Mouse (Mus musculus) retina, postnatal 7 days (tissue): ENCODE data around the gene Tspan31.
"Not testable (repeated sequence)": the region's sequence is repeated elsewhere in the genome, so short reads cannot be mapped to it uniquely, and the experiment has no call there.

Source experiments
- DNase-seq: peaks from one replicate; pipeline ENCODE4 v3.0.0-alpha.2; 2012; ENCODE audit warnings: low read depth, low spot score

The Tspan31 gene

GRCm38 (mm10) chr10:127083915-127084306 is 13.8 kb upstream of the Tspan31 start:
- DNase-seq: no peak

DNA sequence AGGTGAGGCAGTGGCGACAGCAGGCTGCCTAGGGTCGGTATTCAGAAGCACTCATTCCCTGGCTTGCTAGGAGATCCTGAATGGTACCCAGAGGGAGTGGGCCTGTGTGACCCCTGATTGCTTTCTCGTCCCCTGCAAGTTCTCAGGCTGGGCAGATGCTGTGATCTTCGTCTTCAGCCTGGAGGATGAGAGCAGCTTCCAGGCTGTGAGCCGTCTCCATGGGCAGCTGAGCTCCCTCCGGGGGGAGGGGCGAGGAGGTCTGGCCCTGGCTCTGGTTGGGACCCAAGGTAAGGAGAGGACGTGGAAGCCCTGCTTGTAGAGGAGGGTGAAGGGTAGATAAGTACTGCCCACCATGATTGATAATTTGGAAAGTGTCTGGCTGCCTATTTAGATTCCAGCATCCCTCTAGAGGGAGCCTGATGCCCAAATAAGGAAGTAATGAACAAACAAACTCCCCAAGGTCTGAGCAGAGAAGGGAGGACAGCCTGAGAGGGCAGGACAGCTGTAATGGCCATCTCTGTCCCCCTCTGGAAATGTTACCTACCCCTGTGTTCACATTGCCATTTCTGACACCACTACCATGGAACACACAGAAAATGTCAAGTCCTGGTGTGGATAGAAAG is 13.3 kb upstream of the Tspan31 start:
- DNase-seq: no peak

DNA sequence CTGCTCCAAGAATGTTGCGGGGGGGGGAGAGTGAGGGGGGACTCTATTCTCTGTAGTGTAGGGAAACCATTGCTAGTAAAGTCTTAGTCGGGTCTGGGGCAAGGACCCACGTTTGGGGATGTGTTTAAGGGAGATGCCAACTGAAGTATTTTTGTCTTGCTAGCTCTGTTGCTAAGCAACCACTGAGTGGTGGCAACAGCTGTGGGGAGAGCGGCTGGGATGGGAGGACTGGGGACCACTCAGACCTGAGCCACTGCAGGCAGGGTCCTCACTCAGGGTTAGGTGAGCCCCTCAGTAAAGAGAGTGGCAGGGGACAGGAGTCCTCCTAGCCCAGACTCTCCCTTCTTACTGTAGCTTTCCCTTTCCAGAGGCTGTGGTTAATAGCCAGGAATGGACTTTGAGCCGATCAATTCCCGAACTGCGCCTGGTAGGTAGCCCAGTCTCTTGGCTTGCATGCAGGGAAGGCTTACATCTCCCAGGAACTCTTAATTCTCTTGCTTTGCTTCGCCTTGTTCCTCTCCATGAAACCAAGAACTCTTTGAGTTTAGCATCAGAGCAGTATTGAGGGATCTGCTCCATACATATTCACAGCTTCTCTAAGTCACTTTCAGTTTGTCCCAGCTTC is 12.0 kb upstream of the Tspan31 start:
- no peak for DNase-seq

GRCm38 (mm10) chr10:127080901-127081780 is 11.1 kb upstream of the Tspan31 start:
- DNase-seq: no peak

DNA sequence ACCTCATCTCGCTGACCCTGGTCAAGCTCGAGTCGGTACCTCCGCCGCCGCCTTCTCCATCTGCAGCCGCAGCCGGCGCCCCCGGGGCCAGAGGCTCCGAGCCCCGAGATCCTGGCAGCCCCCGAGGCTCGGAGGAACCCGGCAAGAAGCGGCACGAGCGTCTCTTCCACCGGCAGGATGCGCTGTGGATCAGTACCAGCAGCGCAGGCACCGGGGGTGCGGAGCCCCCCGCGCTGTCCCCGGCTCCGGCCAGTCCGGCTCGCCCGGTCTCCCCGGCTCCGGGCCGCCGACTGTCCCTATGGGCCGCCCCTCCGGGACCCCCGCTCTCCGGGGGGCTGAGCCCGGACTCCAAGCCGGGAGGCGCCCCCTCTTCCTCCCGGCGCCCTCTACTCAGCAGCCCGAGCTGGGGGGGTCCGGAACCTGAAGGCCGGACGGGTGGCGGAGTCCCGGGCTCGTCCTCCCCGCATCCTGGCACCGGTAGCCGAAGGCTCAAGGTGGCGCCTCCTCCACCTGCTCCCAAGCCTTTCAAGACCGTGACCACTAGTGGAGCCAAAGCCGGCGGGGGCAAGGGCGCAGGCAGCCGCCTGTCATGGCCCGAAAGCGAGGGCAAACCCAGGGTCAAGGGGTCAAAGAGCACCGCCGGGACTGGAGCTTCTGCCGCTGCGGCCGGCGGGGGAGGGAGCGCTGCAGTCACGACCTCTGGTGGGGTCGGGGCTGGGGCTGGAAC is 9.8 kb upstream of the Tspan31 start:
- no peak for DNase-seq

DNA sequence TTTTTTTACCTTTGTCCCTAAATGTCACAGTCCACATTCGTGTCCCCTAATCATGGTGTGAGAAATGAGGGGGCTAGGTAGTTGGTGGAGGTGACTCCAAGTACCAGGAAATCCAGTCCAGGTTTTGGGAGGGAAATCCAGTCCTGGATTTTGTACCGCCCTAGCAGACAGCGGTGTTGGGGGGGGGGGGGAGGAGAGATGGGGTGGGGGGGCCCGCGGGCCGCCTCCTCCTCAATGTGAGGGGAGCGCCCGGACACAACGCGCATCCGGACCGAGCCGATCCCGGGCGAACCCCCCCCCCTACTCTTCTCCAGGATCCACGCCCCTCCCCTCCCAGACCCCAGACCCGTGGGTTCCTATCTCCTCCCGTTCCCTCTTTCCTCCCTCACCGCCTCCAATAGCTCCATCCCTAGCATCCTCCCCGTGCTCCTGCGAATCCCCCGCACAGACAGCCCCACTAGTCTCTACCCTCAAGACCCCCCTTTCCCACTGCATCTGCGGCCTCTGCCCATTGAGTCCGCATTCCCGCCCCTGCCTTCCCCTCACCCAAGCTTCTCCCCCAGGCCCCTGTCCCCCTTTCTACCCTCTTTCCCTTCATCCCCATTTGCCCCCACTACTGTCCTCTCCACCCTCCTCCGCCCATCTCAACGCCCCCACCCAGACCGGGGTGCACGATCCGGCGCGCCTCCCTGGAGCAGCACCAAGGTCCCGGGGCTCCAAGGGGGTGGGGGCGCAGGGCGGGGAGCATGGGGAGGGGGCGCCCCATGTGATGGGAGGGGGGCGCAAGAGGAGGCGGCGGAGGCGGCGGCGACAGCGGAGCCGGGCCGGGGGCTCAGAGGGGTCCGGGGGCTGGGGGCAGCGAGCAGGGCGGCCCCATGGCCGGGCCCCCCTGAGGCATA is 8.9 kb upstream of the Tspan31 start:
- DNase-seq: no peak

DNA sequence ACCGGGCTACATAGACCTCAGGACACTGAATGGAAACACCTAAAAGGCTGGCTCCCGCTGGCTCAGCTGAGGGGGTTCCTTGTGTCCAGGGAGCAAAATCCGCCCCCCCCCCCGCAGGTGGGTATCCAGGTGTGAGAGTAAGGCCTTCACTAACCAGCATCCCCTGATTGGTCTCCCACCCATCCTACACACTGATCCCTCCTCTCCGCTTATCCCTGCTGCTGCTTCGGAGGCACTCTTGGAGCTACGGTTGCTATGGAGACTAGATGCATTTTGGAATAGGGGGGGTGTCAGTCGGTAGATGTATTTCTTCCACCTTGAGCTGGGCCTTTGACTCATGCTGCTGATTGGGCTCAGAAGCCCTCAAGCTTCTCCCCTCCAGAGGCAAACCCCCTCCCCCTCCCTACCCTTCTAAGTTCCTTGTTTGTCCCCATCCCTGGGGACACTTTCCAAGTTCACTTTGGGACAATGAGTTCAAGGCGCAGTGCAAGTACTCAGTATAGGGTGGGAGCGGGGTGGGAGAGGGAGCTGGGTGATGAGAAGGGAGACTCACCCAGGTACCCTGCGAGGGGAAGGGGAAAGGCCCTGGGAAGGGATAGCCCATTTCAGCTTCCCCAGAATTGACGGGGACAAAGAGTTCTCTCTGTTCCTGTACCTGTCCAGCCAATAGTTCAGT is 8.1 kb upstream of the Tspan31 start:
- DNase-seq: no peak

GRCm38 (mm10) chr10:127077515-127077914 is 7.5 kb upstream of the Tspan31 start:
- no peak for DNase-seq

GRCm38 (mm10) chr10:127076082-127076481 is 6.0 kb upstream of the Tspan31 start:
- DNase-seq: no peak

- DNase-seq: no peak
Measured at GRCm38 (mm10) chr10:127075651-127076050, 5.6 kb upstream of the Tspan31 start.

GRCm38 (mm10) chr10:127075080-127075479 is 5.0 kb upstream of the Tspan31 start, which contains the start of gene Agap2:
TSS of gene Agap2 (plus strand) at chr10:127075284.
- no peak for DNase-seq

DNA sequence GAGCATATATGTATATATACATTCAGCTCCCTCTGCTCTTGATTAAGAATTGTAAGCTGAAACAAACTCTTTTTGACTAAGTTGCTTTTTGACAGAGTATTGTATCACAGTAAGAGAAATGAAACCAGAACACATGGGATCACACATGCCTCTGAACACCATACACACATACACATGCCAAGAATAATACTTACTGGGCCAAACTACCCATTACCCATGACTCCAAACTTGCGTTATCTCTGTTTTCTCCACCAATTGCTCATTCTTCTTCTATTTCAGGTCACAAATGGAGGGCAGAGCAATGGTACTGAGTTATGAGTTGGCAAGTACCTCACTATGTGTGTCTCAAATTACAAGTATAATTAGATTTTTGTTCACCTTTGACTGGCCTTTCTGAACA is 3.9 kb upstream of the Tspan31 start:
- DNase-seq: no peak

GRCm38 (mm10) chr10:127072969-127073368 is 2.9 kb upstream of the Tspan31 start:
- not testable (repeated sequence) for DNase-seq

DNA sequence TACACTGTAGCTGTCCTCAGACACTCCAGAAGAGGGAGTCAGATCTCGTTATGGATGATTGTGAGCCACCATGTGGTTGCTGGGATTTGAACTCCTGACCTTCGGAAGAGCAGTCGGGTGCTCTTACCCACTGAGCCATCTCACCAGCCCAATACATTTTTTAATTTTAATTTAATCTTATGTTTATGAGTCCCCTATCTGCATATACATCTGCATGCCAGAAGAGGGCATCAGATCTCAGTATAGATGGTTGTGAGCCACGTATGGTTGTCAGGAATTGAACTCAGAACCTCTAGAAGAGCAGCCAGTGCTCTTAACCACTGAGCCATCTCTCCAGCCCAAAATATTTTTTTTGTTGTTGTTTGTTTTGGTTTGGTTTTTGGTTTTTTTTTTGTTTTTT is 2.2 kb upstream of the Tspan31 start:
- not testable (repeated sequence) for DNase-seq

DNA sequence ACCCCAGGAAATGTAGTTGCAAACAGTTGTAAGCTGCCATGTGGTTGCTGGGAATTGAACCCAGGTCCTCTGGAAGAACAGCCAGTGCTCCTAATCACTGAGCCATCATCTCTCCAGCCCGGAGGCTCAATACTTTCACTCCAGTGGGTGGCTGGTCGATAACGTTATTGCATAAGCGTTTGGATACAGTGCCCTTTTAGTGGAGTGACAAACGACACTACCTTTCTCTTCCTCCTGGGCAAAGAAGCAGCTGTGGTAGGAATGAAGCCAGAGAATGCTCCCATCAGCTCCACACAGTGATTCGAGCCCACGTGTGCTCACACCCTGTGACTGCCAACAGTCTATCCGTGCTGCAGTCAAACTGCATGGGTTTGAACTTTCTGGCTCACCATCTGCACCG is 1.1 kb upstream of the Tspan31 start:
- no peak for DNase-seq

DNA sequence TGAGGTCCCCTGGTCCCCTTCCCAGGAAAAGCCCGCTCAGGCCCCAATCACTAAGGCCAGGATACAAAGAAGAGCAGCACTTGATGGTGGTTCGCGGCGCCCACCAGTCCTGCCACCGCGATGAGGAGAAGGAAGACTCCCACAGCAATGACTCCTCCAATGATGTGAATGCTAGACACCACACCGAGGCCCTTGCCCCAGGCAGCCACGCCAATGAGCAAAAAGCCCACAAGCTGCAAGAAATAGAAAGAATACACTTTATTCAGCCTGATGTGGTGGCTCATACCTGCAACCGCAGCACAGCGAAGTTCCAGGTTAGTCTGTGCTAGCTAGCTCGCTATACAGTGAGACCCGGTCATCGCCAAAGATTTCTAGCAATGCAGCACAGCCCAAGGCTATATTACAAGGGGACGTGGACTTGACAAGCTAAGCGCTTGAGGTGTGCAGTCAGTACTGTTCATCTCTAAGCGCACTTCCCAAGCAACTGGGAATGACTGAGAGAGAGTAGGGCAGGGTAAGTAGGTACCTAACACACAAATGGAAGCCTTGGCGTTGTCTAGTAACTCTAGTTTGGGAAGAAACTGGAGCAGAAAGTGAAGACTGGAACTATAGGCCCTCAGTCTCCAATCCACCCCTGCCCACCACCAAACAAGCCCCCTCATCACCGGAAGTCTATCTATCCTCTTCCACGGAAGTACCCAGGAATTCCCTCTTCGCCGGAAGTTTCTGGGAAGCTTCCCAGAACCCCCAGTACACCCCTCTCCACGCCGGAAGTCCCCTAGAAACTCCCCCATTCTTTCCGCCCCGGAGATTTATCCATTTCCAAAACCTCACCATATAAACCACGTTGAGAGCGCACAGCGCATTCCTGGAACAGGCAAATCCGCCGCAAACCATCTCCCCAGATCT is 529 bp downstream of the Tspan31 start:
- DNase-seq: no peak

- DNase-seq: no peak
Measured at GRCm38 (mm10) chr10:127068360-127069038, 1.6 kb downstream of the Tspan31 start.

- DNase-seq: no peak
Measured at GRCm38 (mm10) chr10:127066519-127067018, 3.5 kb downstream of the Tspan31 start.
